Mouse (Mus musculus) kidney, postnatal 0 days (tissue): Measurements from ENCODE around the gene Ryr2. TPM values are rescaled to one million over a fixed set of nuclear protein-coding genes. Genes with fewer than 3 reads are reported as not detected.

Experiments used
- ATAC-seq: fragments of 200-750 bp; cut with Nextera tagmentation; replicated peaks from 2 replicates; pipeline ENCODE4 v1.8.0; 2017; ENCODE audit warnings: low read depth, moderate number of reproducible peaks, moderate TSS enrichment, moderate library complexity; ENCODE audit not compliant: low FRiP score
- DNase-seq: peaks from one replicate; pipeline ENCODE4 v3.0.0-alpha.2; 2016; ENCODE audit warnings: low spot score
- H3K27ac ChIP-seq: fragments of 300-500 bp; sonication (generic); 2 replicates; pipeline ENCODE4 v1.5.1; 2014; ENCODE audit warnings: mild to moderate bottlenecking
- H3K27me3 ChIP-seq: fragments of 300-500 bp; sonication (generic); 2 replicates; pipeline ENCODE4 v1.6.1; 2014; ENCODE audit warnings: low read length, mixed read lengths; ENCODE audit not compliant: insufficient read depth
- H3K36me3 ChIP-seq: fragments of 300-500 bp; sonication (generic); 2 replicates; pipeline ENCODE4 v1.6.1; 2014; ENCODE audit warnings: low read length, mixed read lengths; ENCODE audit not compliant: insufficient read depth
- H3K4me1 ChIP-seq: fragments of 300-500 bp; sonication (generic); replicated peaks from 2 replicates; pipeline ENCODE4 v1.6.1; 2014; ENCODE audit warnings: antibody characterized with exemption, low read length, mixed read lengths; ENCODE audit not compliant: insufficient read depth
- H3K4me2 ChIP-seq: fragments of 300-500 bp; sonication (generic); 2 replicates; pipeline ENCODE4 v1.6.1; 2014; ENCODE audit warnings: mild to moderate bottlenecking, low read length, moderate library complexity, mixed read lengths
- H3K4me3 ChIP-seq: fragments of 300-500 bp; sonication (generic); replicated peaks from 2 replicates; pipeline ENCODE4 v1.5.1; 2014; ENCODE audit warnings: low read depth, low read length
- H3K9ac ChIP-seq: fragments of 300-500 bp; sonication (generic); 2 replicates; pipeline ENCODE4 v1.6.1; 2014; ENCODE audit warnings: low read depth, low read length
- H3K9me3 ChIP-seq: fragments of 300-500 bp; sonication (generic); replicated peaks from 2 replicates; pipeline ENCODE4 v1.6.1; 2016; ENCODE audit warnings: low read length, inconsistent platforms, mixed read lengths
- CTCF ChIP-seq: IDR thresholded peaks from 2 replicates; pipeline ENCODE4 v1.5.1; 2016; ENCODE audit warnings: antibody characterized with exemption, low read depth, mild to moderate bottlenecking, moderate library complexity
- WGBS: fragments of 180-500 bp; shearing (Covaris S2); extraction: QIAGEN DNeasy Blood & Tissue Kit; methylation state at CpG from one replicate; pipeline ENCODE4 v1.1.7; 2014; 5-methylcytosine and 5-hydroxymethylcytosine counted together
- polyA plus RNA-seq: library from polyadenylated mRNA; unstranded; fragments of >200 nt; fragmentation: Nextera tagmentation; extraction: Ambion mirVana; gene quantifications from 2 replicates; pipeline ENCODE4 v1.2.1, GENCODE M21; 2015

Gene Ryr2
- polyA plus RNA-seq, 1 experiment from 2014 or later, result 0.09 TPM

DNA sequence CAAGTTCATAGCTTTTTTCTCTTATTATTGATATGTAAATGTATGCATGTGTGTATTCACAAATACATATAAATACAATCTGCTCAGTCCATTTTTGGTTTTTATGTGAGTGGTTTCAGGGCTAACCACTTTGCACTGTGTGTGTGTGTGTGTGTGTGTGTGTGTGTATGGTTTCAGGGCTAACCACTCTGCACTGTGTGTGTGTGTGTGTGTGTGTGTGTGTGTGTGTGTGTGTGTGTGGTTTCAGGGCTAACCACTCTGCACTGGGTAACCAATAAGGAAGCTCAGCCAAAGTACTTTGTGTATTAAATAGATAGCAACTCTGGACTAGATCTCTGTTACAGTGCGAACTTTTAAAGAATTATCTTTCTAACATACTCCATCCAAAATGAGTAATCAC, 2.2 kb upstream of the Ryr2 start:
- no peak overlapping the region for H3K9ac ChIP-seq
- H3K36me3 ChIP-seq, result no peaks in the 10 kb centered on the region
- no peak for ATAC-seq
- no peak overlapping the region for H3K4me2 ChIP-seq
- H3K9me3 ChIP-seq, result no peaks in the 10 kb centered on the region
- peaks cover 36% of the 10 kb centered on the region for H3K27me3 ChIP-seq
- 0 out of 2 replicates have a peak, but pooled peaks cover 5% of the 10 kb centered on the region for H3K4me1 ChIP-seq
- DNase-seq, result no peak
- H3K27ac ChIP-seq, result no peak overlapping the region
- TF ChIP-seq CTCF, result no peak
- WGBS, result 89% methylated on average over 1 of the region's 1 CpGs
- H3K4me3 ChIP-seq, result no peak overlapping the region

DNA sequence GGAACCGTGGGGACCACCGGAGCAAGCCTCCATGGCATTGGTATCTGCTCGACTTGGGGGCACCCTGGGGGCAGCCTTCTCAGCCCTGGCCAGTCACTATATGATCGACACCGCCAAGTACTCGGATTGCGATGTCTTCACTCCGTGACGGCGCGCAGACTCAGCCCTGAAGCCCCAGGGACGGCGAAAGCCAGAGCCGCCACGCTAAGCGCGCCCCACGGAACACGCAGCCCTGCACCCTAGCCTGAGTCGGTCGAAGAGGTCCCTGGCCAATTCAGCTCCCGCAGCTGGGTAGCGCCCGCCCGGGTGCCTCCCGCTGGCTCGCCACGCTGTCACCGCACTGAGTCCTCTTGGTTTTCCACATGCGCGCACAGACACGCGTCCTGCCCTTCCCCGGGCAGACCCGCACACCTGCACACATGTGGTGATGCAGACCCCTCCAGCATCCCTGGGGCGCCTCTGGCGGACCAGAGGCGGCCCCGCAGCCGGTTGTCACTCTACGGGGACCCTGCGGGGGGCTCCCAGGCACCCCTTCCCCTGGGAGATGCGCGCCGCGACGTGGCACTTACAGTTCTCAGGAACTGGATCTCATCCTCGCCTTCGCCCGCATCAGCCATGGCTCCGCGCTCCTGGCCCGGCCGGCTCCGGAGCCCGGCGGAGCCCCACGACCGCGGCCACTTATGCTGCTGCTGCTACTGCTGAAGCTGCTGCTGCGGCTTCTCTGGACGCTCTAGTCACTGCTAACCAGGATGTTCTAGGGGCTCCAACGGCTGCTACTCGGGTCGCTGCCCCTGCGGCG, 716 bp downstream of the Ryr2 start:
- no peak for TF ChIP-seq CTCF
- peak overlapping the region; percentile 99 for H3K4me2 ChIP-seq
- H3K27ac ChIP-seq, result no peak overlapping the region
- peaks cover 43% of the 10 kb centered on the region for H3K27me3 ChIP-seq
- DNase-seq (peak; percentile 35), ATAC-seq (peak; percentile 61)
- H3K9ac ChIP-seq, result peak overlapping the region; percentile 54
- no peaks in the 10 kb centered on the region for H3K36me3 ChIP-seq
- H3K9me3 ChIP-seq, result no peaks in the 10 kb centered on the region
- under 1% methylated on average over 63 of the region's 67 CpGs for WGBS
- H3K4me1 ChIP-seq, result 0 out of 2 replicates have a peak, but pooled peaks cover 5% of the 10 kb centered on the region
- H3K4me3 ChIP-seq, result peak overlapping the region; percentile 52

DNA sequence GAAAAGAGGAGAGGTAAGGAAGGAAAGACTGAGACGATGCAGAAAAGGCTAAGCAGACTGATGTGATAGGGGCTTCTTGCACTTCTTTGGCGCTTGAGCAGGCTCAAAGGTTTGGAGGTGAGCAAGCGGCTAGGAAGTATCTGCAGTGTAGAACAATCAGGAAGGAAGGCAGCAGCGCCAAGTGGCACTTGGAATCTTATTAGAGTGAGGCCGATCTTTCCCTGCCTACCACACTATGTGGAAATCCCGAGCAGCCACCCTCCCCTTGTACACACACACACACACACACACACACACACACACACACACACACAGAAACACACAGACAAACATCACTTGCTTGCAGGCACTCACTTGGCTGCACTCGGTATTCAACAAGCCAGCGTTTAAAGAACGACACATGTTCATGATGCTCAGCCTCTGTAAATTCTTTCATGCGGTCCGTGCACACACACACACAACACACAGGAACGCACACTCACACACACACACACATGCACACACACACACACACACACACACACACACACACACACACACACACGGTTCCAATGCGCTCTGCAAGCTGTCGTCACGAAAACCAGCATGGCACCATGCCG, 1.4 kb downstream of the Ryr2 start:
- 0 out of 2 replicates have a peak, but pooled peaks cover 5% of the 10 kb centered on the region for H3K4me1 ChIP-seq
- TF ChIP-seq CTCF, result no peak
- peaks cover 43% of the 10 kb centered on the region for H3K27me3 ChIP-seq
- H3K4me3 ChIP-seq, result peak overlapping the region; percentile 52
- 5% methylated on average over 17 of the region's 17 CpGs for WGBS
- ATAC-seq, result no peak
- no peak overlapping the region for H3K9ac ChIP-seq
- no peak overlapping the region for H3K27ac ChIP-seq
- DNase-seq, result no peak
- no peaks in the 10 kb centered on the region for H3K36me3 ChIP-seq
- no peaks in the 10 kb centered on the region for H3K9me3 ChIP-seq
- H3K4me2 ChIP-seq, result peak overlapping the region; percentile 99

DNA sequence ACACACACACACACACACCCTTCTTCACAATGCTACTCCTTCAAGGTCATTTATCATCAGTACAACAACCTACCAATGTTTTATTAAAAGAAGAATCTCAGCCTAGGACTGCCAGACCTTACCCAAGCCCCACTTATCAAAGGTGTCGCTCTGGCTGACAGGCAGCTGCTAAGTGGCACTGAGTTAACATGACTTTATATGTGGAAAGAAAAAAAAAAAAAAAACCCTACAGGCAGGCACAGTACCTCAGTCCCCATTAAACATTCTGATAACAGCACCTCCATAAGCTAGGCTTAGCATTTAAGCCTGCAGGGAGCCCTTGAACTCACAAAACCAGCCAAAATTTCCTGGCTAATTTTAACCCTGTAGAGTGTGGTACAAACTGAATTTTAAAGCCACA, 2.4 kb downstream of the Ryr2 start:
- ATAC-seq (no peak), DNase-seq (no peak)
- no peaks in the 10 kb centered on the region for H3K9me3 ChIP-seq
- no peaks in the 10 kb centered on the region for H3K36me3 ChIP-seq
- no peak overlapping the region for H3K4me3 ChIP-seq
- H3K9ac ChIP-seq, result no peak overlapping the region
- no peak overlapping the region for H3K27ac ChIP-seq
- WGBS, result 54% methylated on average over 1 of the region's 1 CpGs
- H3K4me2 ChIP-seq, result no peak overlapping the region
- H3K4me1 ChIP-seq, result 0 out of 2 replicates have a peak, but pooled peaks cover 5% of the 10 kb centered on the region
- no peak for TF ChIP-seq CTCF
- peaks cover 43% of the 10 kb centered on the region for H3K27me3 ChIP-seq

DNA sequence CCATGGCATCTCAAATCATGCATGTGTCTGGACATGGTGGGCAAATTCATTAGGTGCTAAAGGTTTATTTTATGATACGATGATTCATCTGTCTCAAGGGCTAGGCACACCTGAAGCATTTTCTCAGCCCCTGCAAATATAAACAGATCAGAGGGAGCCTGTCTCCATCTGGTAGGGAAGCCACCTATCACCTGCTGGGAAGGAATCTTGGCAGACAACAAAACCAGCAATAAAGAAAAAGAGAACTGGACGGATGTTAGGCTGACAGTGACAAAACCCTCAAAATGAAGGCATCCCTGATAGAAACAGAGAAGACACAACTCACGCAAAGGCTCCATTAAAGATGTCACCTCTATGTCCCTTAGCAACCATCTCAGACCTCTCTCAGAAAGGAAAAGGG, 3.7 kb downstream of the Ryr2 start:
- Histone ChIP-seq H3K36me3 (no peaks in the 10 kb centered on the region), H3K4me2 (no peak overlapping the region), H3K27me3 (peaks cover 42% of the 10 kb centered on the region), H3K9me3 (no peaks in the 10 kb centered on the region), H3K9ac (no peak overlapping the region), H3K27ac (no peak overlapping the region), H3K4me1 (0 out of 2 replicates have a peak, but pooled peaks cover 5% of the 10 kb centered on the region), H3K4me3 (no peak overlapping the region)
- DNase-seq (no peak), ATAC-seq (no peak)
- 73% methylated on average over 3 of the region's 3 CpGs for WGBS
- TF ChIP-seq CTCF, result no peak

DNA sequence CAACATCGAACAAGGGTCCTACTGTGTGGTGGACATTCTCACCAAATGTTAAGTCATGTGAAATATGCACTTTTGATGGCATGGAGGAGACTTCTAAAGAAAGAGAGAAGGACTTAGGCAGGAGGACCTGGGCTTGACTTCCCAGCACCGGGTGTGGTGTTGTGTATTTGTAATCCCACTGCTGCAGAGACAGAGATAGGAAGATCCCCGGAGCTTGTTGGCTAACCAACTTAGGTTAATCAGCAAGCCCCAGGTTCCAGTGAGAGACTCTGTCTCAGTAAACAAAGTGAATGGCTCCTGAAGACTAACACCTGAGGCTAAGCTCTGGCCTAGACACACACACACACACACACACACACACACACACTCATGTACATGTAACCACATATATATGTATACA, 7.3 kb downstream of the Ryr2 start:
- TF ChIP-seq CTCF, result no peak

More for the DNA sequence above, 7.3 kb downstream of the Ryr2 start:
- Histone ChIP-seq H3K4me1 (no peaks in the 10 kb centered on the region), H3K9me3 (no peaks in the 10 kb centered on the region), H3K36me3 (no peaks in the 10 kb centered on the region), H3K27ac (no peak overlapping the region), H3K4me3 (no peak overlapping the region), H3K4me2 (no peak overlapping the region), H3K9ac (no peak overlapping the region), H3K27me3 (0 out of 2 replicates have a peak, but pooled peaks cover 10% of the 10 kb centered on the region)
- WGBS, result 83% methylated on average over 3 of the region's 3 CpGs
- DNase-seq (no peak), ATAC-seq (no peak)
